Mouse (Mus musculus) heart, embryonic 11.5 days (tissue): ENCODE results near the gene Egflam. TPM values are rescaled to one million over a fixed set of nuclear protein-coding genes. Genes with fewer than 3 reads are reported as not detected.

ENCODE experiments used
- ATAC-seq: fragments of 200-750 bp; cut with Nextera tagmentation; replicated peaks from 2 replicates; pipeline ENCODE4 v1.8.0; 2017; ENCODE audit warnings: moderate library complexity; ENCODE audit not compliant: insufficient number of reproducible peaks, low FRiP score, low TSS enrichment
- H3K27ac ChIP-seq: fragments of 300-500 bp; sonication (generic); 2 replicates; pipeline ENCODE4 v1.5.1; 2014; ENCODE audit warnings: mild to moderate bottlenecking, low read depth, low read length
- H3K27me3 ChIP-seq: fragments of 300-500 bp; sonication (generic); 2 replicates; pipeline ENCODE4 v1.6.1; 2014; ENCODE audit warnings: mild to moderate bottlenecking, low read length, mixed read lengths; ENCODE audit not compliant: control insufficient read depth, insufficient read depth
- H3K36me3 ChIP-seq: fragments of 300-500 bp; sonication (generic); 2 replicates; pipeline ENCODE4 v1.6.1; 2014; ENCODE audit warnings: mild to moderate bottlenecking, low read length, moderate library complexity, mixed read lengths; ENCODE audit not compliant: control insufficient read depth, insufficient read depth
- H3K4me1 ChIP-seq: fragments of 300-500 bp; sonication (generic); 2 replicates; pipeline ENCODE4 v1.6.1; 2014; ENCODE audit warnings: low read length; ENCODE audit not compliant: control insufficient read depth, insufficient read depth
- H3K4me2 ChIP-seq: fragments of 300-500 bp; sonication (generic); 2 replicates; pipeline ENCODE4 v1.6.1; 2014; ENCODE audit warnings: mild to moderate bottlenecking, moderate library complexity
- H3K4me3 ChIP-seq: fragments of 300-500 bp; sonication (generic); 2 replicates; pipeline ENCODE4 v1.5.1; 2014; ENCODE audit warnings: low read depth, low read length
- H3K9ac ChIP-seq: fragments of 300-500 bp; sonication (generic); 2 replicates; pipeline ENCODE4 v1.6.1; 2014; ENCODE audit warnings: mild to moderate bottlenecking, low read depth, low read length, moderate library complexity
- H3K9me3 ChIP-seq: fragments of 300-500 bp; sonication (generic); replicated peaks from 2 replicates; pipeline ENCODE4 v1.6.1; 2016; ENCODE audit warnings: low read length; ENCODE audit not compliant: control insufficient read depth
- WGBS: fragments of 180-500 bp; shearing (Covaris S2); extraction: QIAGEN DNeasy Blood & Tissue Kit; methylation state at CpG from one replicate; pipeline ENCODE4 v1.1.7; 2014; ENCODE audit not compliant: insufficient replicate concordance; 5-methylcytosine and 5-hydroxymethylcytosine counted together
- polyA plus RNA-seq: library from polyadenylated mRNA; unstranded; fragments of >200 nt; fragmentation: Nextera tagmentation; extraction: Ambion mirVana; gene quantifications from 2 replicates; pipeline ENCODE4 v1.2.1, GENCODE M21; 2014

The Egflam gene
- polyA plus RNA-seq, 1 experiment from 2014 or later = 7.8 TPM

DNA sequence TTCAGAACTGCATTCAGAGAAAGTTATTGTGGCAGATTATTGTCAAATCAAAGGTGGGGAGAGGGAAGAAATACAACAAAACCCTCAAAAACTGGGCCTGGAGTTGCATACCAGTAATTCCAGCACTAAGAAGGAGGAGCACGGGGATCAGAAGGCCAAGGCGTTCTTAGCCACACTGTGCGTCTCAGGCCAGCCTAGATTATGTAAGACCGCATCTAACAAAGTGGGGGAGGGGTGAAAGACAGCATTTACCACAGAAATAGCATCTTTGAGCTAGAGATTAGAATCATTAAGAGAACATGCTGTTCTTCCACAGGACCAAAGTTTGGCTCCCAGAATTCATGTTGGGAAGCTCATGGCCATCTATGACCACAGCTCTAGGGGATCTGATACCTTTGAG, 14.8 kb downstream of the Egflam start:
- no peaks in the 10 kb centered on the region for H3K9me3 ChIP-seq
- no peak overlapping the region for H3K9ac ChIP-seq
- H3K4me3 ChIP-seq = no peak overlapping the region
- no peak overlapping the region for H3K4me2 ChIP-seq
- H3K4me1 ChIP-seq = no peaks in the 10 kb centered on the region
- H3K36me3 ChIP-seq = no peaks in the 10 kb centered on the region
- 82% methylated on average over 4 of the region's 4 CpGs for WGBS
- ATAC-seq = no peak
- H3K27me3 ChIP-seq = no peaks in the 10 kb centered on the region
- H3K27ac ChIP-seq = no peak overlapping the region

DNA sequence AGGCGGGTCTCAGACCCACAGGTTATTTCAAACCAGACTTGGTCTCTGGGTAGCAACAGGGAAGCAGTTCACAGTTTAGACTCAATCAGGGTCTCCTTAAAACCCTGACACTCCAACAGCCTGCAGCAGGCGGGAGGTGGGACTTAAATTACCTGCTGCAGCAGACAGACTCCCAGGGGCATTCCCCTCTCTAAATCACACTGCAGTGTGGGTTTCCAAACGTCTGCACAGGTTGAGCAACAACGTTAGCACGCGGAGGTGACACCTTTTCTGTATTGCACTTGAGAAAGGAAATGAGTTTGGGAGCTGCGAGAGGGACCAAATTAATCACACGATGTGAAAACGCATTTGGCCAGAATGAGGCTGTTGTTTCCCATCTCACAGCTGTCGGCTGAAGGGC, 15.7 kb downstream of the Egflam start:
- Histone ChIP-seq H3K4me3 (no peak overlapping the region), H3K4me1 (no peaks in the 10 kb centered on the region), H3K36me3 (no peaks in the 10 kb centered on the region), H3K9me3 (no peaks in the 10 kb centered on the region), H3K27ac (no peak overlapping the region), H3K9ac (no peak overlapping the region), H3K27me3 (no peaks in the 10 kb centered on the region), H3K4me2 (no peak overlapping the region)
- WGBS = 57% methylated on average over 10 of the region's 10 CpGs
- no peak for ATAC-seq

DNA sequence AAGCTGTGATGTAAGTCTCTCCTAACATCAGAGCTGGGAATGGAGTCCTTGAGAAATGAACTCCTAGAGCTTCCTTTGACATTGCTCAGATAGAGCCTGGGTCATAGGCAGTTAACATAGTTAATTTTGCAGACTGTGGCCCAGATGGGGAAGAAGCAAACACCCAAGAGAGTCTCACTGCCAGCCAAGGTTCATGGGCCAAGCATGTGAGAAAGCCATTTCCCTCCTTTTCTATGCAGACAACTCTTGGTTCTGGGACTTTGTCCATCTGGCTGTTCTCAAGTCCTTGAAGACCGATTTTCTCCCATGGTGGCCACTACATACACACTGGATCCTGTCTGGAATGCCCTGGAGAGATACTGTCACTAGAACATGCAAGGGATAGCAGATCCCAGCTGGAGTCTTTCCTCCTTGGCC, 45.6 kb downstream of the Egflam start:
- no peak overlapping the region for H3K4me3 ChIP-seq
- no peak overlapping the region for H3K9ac ChIP-seq
- no peaks in the 10 kb centered on the region for H3K4me1 ChIP-seq
- ATAC-seq = no peak
- 64% methylated on average over 1 of the region's 1 CpGs for WGBS
- H3K27me3 ChIP-seq = no peaks in the 10 kb centered on the region
- H3K27ac ChIP-seq = no peak overlapping the region
- no peaks in the 10 kb centered on the region for H3K9me3 ChIP-seq
- no peak overlapping the region for H3K4me2 ChIP-seq
- H3K36me3 ChIP-seq = no peaks in the 10 kb centered on the region

DNA sequence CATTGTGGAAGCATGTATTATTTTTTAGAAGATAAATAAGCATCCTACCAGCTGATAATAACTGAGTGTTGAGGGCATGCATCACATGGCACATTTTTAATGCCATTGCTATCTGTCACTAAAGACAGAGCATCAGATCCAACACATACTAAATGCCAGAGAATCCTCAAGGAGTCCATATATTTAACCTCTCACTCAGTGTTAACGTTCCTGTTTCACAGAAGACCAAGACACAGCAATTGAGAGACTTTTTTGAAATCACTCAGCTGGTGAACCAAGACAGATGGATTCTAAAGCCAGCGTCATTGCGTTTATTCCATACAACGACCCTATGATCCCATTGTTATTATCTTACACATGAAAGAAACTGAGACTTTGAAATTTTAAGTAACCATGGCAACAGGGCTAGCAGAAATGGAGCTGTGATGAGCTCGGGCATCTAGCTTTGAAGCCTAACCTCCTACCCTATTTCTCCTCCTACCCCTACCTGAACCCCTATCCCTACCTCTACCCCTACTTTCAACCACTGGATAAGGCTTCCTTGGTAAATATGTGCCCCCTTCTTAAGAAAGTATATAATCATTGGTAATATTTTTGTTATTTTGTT, 57.4 kb downstream of the Egflam start:
- Histone ChIP-seq H3K4me1 (no peaks in the 10 kb centered on the region), H3K27me3 (no peaks in the 10 kb centered on the region), H3K36me3 (no peaks in the 10 kb centered on the region), H3K4me2 (no peak overlapping the region), H3K4me3 (no peak overlapping the region), H3K9ac (no peak overlapping the region), H3K9me3 (no peaks in the 10 kb centered on the region), H3K27ac (no peak overlapping the region)
- ATAC-seq = no peak
- WGBS = 64% methylated on average over 5 of the region's 5 CpGs

DNA sequence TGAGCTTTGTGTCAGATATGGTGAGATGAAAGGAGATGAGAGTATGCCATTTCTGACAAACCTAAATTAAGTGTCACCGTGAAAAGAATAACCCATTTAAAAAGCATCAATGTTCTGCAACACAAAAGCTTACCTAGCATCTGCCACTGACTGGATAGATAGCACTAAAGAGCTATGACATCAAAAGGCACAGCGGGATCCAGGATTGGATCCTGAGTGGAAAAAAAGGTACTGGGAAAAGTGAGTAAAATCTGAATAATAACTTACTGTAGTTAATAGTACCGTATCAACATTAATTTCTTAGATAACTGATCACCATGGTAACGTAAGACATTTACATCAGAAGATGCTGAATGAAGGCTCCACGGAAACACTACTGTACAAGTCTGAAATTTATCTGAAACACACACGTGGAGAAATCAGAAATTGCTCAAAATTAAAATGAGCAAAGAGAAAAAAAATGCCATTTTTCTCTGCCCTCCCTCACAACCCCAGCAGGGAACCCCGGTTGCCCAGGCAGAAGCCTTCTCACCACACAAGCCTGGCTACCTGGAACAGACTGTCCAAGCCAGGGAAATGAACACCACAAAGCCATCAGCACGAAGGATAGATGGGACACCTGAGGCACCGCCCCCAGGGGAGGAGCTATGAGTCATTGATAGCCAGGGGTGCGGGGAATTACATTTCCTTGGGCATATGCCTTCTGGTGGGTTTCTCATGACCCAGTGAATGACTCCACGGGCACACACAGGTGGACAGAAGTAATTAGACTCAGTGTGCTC, 63.5 kb downstream of the Egflam start:
- Histone ChIP-seq H3K9me3 (no peaks in the 10 kb centered on the region), H3K4me2 (no peak overlapping the region), H3K4me1 (no peaks in the 10 kb centered on the region), H3K27me3 (no peaks in the 10 kb centered on the region), H3K4me3 (no peak overlapping the region), H3K9ac (no peak overlapping the region), H3K36me3 (no peaks in the 10 kb centered on the region), H3K27ac (no peak overlapping the region)
- no peak for ATAC-seq
- WGBS = 75% methylated on average over 11 of the region's 11 CpGs

DNA sequence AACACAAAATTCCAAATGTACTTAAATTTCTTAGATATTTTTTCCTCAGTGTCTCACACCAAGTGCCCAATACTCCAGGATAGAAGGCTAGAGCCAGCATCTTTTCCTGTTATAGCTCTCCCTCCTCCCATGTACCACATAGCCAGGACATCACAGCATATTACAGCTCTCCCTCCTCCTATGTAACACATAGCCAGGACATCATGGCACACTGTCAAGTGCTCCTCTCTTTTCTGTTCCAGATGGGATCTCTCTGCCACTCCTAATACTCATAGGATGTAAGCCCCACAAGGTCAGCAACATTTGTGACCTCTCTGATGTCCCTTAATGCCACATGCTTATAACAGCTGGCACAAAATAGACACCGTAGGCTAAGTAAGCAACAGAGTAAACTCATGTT, 65.3 kb downstream of the Egflam start:
- no peaks in the 10 kb centered on the region for H3K36me3 ChIP-seq
- H3K4me1 ChIP-seq = no peaks in the 10 kb centered on the region
- no peaks in the 10 kb centered on the region for H3K27me3 ChIP-seq
- H3K9ac ChIP-seq = no peak overlapping the region
- no peak overlapping the region for H3K4me2 ChIP-seq
- H3K4me3 ChIP-seq = no peak overlapping the region
- no peak for ATAC-seq
- no peak overlapping the region for H3K27ac ChIP-seq
- WGBS = 93% methylated on average over 1 of the region's 1 CpGs
- H3K9me3 ChIP-seq = no peaks in the 10 kb centered on the region

DNA sequence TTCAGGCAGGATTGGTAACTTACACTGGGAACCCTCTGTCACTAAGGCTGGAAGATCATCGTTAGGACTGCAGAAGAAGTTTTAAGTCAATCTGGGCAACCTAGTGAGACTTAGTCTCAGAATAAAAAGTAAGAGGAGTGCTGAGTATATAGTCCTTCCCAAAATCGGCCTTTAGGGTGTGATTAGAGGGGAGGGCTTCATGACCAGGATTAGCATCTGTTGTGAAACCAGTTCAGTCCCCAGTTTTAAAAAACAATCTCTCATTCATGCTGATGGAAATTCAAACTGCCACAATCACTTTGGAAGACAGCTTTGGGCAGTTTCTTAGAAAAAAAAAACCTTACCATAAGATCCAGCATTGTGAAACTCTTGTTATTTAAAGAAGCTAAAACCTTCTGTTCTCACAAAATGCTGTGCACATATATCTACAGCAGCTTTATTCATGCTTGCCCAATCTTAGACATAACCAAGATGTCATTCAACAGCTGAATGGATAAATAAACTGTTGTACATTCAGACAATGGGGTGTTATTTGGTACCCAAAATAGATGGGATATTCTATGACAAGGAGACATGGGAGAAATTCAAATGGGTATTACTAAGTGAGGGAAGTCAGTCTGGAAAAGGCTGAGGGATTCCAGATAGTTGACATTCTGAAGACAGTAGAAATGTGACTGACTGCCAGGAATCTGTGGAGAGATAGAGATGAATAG, 75.4 kb downstream of the Egflam start:
- H3K9ac ChIP-seq = no peak overlapping the region
- H3K9me3 ChIP-seq = no peaks in the 10 kb centered on the region
- H3K27me3 ChIP-seq = no peaks in the 10 kb centered on the region
- WGBS = 81% methylated on average over 2 of the region's 2 CpGs
- H3K4me3 ChIP-seq = no peak overlapping the region
- no peak overlapping the region for H3K4me2 ChIP-seq
- H3K4me1 ChIP-seq = no peaks in the 10 kb centered on the region
- H3K36me3 ChIP-seq = no peaks in the 10 kb centered on the region
- no peak for ATAC-seq
- H3K27ac ChIP-seq = no peak overlapping the region

DNA sequence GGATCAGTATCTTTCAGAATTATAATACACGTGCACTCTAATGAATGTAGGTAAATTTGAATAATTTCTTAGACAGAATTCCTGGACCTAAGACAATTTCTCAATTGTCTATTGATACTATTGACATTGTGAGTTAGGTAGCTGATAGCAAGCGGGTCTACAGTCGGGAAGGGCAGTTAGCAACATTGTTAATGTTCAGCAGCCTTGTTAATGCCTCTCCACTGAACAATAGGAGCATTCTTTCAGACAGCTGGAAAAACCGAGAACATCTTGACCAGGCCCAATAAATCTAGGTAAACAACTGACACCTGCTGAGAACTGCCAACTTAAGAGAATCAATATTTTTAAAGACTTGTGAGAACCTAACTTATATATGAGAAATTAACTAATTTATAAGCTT, 77.3 kb downstream of the Egflam start:
- Histone ChIP-seq H3K9me3 (no peaks in the 10 kb centered on the region), H3K4me2 (no peak overlapping the region), H3K27ac (no peak overlapping the region), H3K27me3 (no peaks in the 10 kb centered on the region), H3K4me1 (no peaks in the 10 kb centered on the region), H3K9ac (no peak overlapping the region), H3K4me3 (no peak overlapping the region), H3K36me3 (no peaks in the 10 kb centered on the region)
- 64% methylated on average over 4 of the region's 4 CpGs for WGBS
- no peak for ATAC-seq
